Mouse (Mus musculus) lung, postnatal 36 days (tissue): ENCODE results near the gene Foxo1.
A peak's percentile ranks its signal among the peaks of the same experiment; 100 is the strongest.

Experiments
- DNase-seq: peaks from one replicate; pipeline ENCODE4 v3.0.0; 2022; ENCODE audit warnings: mixed read lengths

The Foxo1 gene

DNA sequence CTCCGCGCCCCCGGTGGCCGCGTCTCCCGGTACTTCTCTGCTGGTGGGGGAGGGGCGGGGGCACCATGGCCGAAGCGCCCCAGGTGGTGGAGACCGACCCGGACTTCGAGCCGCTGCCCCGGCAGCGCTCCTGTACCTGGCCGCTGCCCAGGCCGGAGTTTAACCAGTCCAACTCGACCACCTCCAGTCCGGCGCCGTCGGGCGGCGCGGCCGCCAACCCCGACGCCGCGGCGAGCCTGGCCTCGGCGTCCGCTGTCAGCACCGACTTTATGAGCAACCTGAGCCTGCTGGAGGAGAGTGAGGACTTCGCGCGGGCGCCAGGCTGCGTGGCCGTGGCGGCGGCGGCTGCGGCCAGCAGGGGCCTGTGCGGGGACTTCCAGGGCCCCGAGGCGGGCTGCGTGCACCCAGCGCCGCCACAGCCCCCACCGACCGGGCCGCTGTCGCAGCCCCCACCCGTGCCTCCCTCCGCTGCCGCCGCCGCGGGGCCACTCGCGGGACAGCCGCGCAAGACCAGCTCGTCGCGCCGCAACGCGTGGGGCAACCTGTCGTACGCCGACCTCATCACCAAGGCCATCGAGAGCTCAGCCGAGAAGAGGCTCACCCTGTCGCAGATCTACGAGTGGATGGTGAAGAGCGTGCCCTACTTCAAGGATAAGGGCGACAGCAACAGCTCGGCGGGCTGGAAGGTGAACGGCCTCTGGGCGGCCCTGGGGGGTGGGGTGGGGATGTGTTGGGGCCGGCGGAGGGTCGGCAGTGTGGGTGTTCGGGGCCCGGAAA is 789 bp downstream of the Foxo1 start:
- DNase-seq = peak; percentile 51

DNA sequence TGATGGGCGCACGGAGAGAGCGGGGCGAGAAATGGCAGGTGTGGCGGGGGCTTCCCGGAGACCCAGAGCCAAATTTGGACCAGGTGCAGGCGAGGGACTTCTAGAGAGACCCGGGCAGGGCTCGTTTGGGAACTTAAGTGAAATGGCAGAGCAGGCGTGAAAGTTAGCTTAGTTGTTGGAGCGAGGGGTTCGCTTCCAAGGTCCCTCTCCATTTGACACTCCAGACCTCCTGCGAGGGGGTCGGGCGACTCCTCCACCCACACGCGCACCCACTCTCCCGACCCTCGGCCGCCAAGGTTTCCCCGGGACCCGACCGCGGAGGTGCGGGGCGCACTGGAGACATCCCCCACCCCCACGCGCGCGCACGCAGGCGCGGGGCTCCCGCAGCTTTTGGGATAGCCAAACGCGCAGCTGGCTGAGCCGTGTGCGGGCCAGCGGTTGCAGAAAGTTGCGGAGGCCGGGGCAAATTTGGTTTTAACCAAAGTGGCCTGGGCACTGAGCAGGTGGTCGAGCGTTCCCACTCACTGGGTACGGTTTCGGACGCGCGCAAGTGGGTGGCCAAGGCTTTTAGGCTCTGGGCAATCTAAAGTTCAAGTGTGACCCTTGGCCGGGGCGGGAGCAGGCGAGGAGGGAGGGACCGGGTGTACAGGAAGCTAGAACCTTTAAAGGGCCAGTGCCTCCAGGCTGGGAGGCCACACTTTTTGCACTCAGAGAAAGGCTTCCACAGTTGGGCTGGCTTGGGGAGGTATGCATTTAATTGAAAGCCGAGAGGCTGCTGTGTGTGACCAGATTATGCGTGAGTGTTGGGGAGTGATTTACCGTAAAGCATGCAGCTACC is 1.6 kb downstream of the Foxo1 start:
- DNase-seq = peak; percentile 90

DNA sequence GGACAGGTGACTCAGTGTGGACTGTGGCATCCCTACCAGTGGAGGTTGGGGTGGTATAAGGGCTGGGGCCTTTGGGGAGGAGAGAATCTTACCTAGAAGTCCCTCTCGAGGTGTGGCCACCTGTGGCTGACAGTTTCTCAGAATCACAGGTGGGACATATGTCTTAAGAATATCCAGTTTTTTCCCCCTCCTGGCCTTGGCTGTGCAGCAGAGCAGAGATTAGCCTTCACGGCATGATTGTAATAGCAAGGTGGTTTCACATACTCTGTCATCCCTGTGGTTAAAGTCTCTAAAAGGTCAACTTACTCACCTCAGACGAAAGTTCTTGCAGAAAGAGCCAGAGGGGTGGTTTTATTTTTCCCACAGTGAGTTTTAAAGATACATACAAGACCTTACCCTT is 2.4 kb downstream of the Foxo1 start:
- DNase-seq = no peak

DNA sequence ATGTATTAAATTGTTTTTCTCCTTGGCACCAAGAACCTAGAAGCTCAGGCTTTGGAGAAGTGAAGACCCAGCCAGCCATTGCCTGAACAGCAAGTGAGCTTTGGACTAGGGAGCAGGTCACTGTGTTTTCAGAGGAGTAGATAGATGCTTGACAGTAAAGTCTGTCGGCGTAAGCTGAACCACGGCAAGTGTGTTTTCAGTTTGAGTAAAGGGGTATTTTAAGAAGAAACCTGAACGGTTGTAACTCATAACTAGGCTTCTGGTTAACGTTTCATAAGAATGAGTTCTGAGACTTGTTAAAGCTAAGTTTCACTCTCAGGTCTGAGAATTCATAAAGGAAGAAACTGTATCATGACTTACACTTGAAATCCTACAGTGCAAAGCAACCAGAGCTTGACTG is 3.2 kb downstream of the Foxo1 start:
- DNase-seq = no peak

DNA sequence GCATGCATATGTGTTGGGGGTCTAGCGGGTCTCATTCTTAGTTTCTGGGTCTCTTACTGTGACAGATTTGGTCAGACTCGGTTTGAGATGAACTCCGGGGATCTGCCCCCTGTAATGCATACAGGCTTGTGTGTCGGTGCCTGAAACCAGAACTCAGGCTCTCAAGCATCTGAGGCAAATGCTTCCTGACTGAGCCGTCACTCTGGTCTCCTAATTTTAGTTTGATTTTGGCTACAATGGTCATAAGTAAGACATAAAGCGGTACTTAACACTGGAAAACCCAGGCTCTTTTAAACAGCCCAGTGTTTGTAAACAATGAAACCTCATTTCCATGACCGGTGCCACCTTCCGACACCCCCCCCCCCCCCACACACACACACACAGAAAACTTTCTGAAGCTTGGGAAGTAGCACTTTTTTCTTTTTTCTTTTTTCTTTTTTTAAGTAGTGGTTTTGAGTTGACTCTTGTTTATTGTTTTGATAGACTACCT is 4.3 kb downstream of the Foxo1 start:
- no peak for DNase-seq

DNA sequence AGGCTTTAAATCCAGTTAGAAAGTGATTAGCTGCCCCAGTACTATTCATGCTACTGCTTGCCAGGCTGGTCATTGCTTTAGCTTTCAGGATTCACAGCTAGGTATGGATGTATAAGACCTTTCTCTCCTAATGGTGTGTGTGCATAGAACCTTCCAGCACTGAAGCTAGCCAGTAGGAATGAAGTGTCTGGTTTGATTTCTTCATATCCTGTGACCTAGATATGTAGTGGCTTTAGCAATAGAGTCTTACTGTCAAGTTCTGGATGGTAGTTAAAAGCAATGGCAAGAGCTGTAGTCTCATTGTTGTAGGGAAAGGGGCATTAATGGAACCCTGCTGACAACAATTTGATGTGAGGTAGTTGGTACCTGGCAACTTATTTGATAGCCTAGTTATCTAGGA is 6.3 kb downstream of the Foxo1 start:
- DNase-seq = no peak

DNA sequence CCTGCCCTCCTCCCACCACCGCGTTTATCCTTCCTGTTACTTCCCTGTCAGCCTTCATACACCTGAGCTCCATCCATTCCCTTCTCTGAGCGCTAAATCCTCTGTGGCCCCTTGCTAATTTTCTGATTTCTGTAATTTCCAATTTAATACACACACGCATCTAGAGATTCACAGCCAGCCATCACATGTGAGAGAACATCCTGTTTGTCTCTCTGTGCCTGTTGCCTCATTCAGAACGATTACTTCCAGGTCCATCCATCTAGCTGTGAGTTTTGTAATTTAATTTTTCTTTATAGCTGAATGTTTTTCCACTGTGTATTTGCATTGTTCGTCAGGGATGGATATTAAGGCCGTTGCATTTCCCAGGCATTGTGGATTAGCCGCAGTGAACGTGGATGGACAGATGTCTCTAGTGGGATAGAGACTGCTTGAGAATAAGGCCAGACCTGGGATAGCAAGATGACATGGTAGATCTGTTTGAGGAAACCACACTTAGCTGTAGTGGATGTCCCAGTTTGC is 7.0 kb downstream of the Foxo1 start:
- no peak for DNase-seq

DNA sequence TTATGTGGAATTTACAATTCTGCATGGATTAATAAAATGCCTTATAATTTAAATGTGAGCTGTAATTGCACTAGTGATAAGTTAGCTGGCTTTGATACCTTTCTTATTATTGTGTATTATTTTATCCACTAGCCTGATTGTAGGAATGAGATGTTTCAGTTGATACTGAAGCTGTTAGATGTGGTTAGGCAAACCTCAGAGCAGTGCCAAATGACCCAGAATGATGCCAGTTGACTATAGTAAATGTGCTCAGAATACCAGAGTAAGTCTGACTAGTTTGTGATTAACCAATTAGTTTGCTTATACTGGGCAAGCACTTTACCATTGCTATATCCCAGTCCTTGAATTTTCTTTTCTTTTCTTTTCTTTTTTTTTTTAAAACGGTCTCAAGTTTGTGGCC is 12.5 kb downstream of the Foxo1 start:
- no peak for DNase-seq

DNA sequence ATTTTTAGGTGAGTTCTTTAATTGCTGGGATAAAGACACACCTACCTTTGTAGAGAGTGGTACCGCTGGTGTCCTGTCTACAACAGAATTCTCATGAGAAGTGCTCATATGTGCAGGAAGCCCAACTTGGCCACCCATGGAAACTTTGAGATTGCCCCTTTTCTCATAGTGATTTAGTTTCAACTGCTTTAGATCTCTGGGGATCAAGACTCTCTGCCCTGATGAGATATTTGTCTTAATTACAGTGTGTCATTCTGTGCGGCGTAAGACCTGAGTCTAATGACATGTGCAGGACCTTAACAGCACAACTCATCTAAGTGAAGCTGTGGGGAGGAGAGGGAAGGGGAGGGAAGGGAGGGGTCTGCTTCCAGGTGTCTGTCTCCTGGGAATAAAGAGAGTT is 13.7 kb downstream of the Foxo1 start:
- no peak for DNase-seq

DNA sequence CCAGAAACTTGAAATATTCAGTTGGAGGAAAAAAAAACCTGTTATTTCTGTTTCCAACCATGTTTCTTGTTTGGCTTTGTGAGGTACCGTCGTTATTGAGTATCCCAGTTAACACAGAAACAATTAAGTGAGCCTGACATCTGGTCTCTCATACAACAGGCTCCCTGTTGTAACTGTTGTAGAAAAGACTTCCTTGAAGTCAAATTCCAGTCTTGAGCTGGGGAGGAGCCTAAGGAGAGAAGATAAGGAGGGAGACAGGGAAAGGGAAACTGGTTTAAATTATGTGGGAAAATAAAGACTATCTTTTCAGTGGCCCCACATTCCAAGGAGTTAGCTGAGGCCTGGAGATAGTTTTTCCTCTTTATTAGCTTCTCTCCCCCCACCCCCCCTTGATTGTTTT is 14.2 kb downstream of the Foxo1 start:
- no peak for DNase-seq

DNA sequence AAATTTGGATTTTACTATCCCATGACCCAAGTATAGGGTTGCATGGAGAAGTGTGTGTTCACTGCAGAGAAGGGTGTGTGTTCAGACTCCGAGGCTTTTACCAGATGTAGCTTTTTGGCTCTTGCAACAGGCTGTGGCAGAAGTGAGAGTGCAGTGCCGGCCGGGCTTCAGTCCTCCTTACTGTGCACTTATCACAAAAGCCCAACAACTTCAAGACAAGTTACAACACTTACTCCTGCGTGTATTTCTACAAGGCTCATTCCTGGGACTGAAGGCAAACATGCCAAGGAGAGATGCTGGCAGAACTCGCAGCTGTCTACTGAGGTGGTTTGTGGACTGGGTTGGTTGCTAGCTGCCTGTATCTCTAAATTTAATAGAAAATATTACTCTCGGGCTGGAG is 15.4 kb downstream of the Foxo1 start:
- DNase-seq = peak; percentile 51

DNA sequence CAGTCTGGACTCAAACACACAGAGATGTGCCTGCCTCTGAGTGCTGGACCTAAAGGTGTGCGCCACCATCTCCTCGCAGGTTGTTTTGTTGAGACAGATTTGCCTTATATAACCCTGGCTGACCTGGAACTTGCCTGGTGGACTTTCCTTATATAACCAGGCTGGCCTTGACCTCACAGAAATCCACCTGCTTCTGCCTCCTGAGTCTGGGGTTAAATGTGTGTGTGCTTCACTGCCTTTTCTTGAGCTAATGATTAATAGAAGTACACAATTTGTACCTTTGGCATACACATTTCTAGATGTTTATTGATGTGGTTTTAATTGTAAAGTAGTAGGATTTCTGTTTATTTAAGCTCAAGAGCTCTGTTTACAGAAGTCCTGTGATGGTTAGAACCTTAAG is 22.7 kb downstream of the Foxo1 start:
- DNase-seq = no peak

DNA sequence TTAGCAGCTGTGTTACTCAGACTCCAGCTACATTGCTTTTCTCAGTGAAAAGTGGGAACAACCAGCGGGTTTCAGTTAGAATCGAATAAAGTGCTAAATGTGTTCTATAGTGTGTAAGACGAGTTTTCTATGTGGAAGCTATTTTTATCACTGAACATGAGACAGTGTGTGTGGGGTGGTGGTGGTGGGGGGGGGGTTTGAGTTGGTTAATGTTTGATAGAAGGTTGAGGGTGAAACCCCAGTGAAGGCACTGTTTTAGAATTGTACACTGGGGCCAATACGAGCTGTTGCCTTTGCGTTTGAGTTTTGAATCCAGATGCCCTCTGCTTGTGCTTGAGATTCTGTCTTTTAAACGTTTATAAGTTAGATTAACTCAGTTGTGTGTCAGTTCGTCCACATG is 24.4 kb downstream of the Foxo1 start:
- DNase-seq = no peak

DNA sequence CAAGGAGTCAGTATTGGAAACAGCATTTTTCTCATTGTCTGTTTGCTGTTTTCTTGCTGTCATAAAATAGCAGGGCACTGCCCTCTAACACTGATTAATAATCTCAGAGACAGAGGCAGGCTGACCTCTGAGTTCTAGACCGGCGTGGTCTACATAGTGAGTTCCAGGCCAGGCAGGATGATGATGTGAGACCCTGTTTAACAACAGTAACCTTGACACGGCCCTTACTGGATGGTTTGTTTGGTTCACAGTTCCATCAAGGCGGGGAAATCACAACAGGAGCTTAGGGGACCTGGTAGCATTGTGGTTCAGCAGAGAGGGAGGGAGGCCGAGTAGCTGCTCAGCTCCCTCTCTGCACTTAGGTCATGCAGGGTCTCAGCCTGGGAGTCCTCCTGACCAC is 25.8 kb downstream of the Foxo1 start:
- no peak for DNase-seq

DNA sequence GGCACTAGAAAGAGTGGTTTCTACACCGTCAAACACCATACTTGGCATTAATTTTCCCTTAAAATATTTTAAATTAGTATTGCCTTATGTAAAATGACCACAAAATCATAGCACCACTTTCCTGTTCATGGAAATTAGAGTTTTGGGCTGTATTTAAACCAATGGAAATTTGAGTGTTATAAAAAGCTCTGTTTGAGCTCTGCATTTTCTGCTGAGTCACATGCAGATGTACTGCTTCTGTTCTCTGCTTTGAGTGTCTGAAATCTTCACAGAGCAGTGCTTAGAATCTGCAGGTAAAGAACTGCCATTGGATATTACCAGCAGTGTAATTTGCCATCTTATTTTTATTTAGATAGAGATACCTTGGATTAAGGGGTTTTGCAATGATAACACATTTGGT is 27.6 kb downstream of the Foxo1 start:
- DNase-seq = no peak

DNA sequence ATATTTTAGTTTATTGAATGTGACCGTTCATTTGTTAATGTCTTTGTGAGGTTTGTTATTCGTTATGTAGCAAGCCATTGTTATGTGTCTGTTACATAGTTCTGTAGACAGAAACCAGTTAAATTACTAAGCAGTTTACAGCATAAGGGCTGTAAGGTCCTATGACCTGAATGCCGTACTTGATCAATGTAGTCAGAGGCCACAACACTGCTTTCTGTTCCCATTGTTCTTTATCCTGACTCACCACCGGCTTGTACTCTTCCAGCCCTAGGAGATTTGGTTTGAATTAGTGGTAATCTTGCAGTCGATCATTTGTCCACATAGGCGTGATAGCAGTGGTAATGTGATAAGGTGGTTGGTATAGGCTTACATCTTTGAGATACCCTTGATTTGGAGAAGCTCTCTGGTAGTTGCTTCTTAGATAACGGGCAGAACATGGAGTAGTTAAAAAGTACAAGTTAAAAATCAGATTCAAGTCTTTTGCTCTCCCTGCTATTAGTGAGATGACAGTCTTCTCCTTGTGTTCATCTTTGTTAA is 28.2 kb downstream of the Foxo1 start:
- no peak for DNase-seq

DNA sequence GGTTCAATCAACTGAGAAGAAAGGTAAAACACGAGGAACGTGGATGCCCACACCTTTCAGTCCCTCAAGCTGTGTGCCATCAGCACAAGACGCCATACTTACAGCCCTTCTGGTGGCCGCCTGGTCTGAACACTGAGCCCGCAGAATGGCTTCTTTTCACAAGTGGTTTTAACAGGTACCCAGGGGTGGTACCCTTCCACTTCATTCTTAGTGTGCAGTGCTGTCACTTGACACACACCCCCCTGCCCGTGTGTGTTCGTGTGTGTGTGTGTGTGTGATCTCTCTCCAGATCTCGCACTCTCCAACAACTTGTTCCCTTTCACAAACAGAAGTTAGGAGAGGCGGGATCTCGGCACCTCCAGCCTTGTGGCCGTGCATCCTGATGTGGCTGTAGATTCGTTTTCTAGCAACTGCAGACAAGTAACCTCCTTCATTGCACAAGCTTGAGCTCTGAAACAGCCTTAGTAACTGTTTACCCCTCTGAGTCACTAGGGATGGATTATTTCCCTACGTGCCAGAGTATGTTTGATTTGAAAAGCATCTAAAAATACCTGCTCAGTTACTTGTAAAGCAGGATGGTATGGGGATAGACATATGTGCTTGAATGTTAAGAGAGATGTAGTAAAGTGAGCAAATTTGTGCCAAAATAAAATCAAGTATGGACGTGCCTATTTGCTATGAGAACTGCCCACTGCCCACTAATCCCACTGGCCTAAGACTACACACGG is 29.3 kb downstream of the Foxo1 start:
- no peak for DNase-seq

DNA sequence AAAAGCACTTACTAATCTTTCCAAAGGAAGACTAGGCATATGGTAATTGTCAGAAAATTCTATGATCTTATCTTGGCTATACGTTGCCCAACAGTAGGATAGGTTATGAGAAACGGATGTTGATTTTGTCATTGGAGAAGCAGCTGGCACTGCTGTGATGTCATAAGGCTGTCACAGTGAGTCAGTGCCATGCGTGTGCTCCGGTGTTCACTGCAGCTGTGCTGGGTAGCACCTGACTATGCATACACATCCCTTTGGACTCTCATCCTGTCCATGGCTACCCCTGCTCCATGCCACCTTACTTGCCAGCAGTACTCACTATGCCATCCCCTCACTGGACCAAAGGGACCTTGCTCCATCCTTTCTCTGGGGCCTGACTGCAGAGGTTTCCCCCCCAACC is 30.5 kb downstream of the Foxo1 start:
- DNase-seq = no peak

DNA sequence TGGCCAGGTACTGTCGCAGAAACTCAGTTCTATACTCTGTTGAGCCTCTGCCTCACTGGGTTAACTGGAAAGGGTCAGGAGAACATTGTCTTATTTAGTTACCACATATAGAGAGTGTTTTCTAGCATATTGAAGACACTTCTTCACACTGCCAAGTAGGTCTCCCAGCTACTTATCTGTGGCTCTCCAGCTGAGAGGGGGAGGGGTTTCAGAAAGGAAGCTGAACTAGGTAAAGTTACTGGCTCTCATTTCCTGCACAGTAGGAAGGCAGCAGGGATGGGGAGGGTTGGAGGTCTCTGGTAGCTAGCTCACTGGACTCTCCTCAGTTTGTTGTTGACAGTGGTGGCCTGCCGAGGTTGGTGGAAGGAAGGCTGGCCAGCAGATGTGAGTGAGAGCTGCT is 31.2 kb downstream of the Foxo1 start:
- DNase-seq = no peak

DNA sequence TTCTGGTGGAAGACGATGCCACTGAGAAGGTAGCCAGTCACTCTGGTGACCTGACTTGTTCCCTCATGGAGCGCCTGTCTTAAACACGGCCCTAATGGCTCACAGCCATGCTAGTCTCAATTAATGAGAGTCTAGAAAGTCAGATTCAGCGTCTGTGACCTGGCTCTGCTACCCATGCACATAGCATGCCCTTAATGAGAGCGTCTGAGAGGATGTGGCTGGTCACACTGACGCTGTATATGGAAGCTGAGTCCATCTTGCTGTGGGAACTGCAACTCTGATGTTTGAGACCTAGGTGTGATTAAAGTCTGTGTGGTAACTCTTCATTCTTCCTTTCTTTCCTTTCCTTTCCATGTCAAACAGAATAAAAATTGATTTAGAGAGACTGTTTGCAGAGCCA is 32.4 kb downstream of the Foxo1 start:
- no peak for DNase-seq

DNA sequence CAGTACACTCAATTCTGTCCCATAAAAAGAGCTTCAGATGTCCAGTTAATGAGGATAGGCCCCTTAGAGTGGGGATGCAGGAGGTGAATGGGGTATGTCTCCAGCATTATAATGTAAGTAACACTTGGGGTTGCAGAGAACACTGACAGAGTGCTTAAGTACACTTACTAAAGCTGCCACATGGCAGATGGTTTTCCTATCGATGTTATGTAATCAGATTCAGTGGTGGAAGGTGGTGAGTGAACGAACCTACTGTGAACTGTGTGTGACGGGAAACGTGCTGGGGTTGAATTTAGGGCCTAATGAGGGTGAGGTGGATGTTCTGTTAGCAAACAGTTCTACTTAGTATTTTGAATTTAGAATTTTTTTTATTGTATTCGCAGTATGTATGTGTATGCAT is 35.2 kb downstream of the Foxo1 start:
- no peak for DNase-seq

DNA sequence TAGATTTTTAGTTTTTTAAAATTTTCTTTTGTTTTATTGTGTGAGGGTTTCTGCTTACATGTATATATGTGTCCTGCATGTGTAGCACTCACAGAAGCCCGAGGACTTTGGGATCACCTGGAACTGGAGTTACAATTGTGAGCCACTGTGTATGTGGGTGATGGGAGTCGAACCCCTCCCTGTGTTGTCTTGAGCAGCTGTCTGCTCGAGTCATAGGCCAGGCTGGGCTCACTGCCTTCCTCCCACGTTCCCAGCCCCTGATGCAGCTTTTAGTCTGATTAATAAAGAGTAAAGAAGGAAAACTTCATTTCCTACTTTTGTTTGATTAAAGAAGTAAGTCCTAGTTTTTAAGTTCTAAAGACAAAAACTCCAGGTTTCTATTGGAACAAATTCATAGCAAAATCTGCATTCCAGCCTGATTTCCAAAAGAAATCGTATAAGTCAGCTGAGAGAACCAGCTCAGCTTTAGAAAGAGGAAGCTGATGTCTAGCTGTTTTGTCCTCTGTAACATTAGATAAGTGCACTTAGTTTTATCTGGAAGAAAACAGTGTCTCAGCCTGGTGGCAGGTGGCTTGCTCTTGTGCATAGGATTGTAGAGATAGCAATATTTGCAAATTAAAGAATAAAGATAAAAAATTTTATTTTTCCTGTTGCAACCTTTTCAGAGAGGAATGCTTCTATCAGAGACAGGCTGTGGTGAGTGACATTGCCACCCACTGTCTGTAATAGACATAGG is 40.6 kb downstream of the Foxo1 start:
- DNase-seq = no peak
